Mouse (Mus musculus): ENCODE data around the gene Ppfibp2.

- TF ChIP-seq POLR2A (IDR thresholded peaks at IDR 0.05; ENCODE audit: insufficient read length, low read depth) (no peak), MAX (IDR thresholded peaks at IDR 0.05; ENCODE audit: low read depth) (no peak), E2F4 (IDR thresholded peaks at IDR 0.05; ENCODE audit: insufficient read depth) (no peak), TCF3 (IDR thresholded peaks at IDR 0.05; ENCODE audit: insufficient read length, low read depth) (no peak), CEBPB (IDR thresholded peaks at IDR 0.05; ENCODE audit: insufficient read depth, poor library complexity, severe bottlenecking) (no peak), POLR2AphosphoS2 (IDR thresholded peaks at IDR 0.05; ENCODE audit: insufficient read length, low read depth) (no peak), MYOD1 (IDR thresholded peaks at IDR 0.05; ENCODE audit: control insufficient read depth in 1 of 3, insufficient read length in 2 of 3, low read depth in 2 of 3) (no peak)
Measured at GRCm38 (mm10) chr7:107637398-107637797, 42.4 kb downstream of the Ppfibp2 start.
